9 mouse cellular contexts compared by ENCODE assay signal in the genomic region with DNA sequence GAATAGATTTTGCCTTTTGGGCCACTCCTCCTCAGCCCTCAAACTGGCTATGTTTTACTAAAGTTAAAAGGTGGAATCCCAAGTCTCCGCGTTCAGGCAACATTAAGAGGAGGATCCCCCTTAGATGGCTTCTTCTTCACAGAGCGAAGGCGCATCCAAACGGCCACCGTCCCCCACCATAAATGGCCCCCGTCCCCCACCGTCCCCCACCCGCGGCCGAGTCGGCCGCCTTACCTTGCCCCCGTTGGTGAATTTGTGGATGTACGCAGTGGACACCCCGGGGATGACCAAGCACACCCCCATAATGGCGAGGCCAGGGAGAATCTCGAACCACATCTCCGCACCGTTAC. TPM values are rescaled to one million over a fixed set of nuclear protein-coding genes. Genes with fewer than 3 reads are reported as not detected.
DNase-seq lines count a peak whose midpoint lies in the region; ATAC-seq and TF ChIP-seq lines count a peak whose summit lies in the region.
"Had no signal": no experiment of that assay in that cellular context is flagged by ENCODE, and none has a peak within 500 bp of the region (broad histone marks: within the 10 kb centered on the region; RNA-seq: fewer than 3 reads in every experiment).

No protein-coding gene starts in this region.

- no peak for DNase-seq in thymus, adult 2 months
- no peak for DNase-seq in thymus, postnatal 4 days
- no peak for DNase-seq in limb, embryonic 14.5 days (ENCODE audit: low spot score)
- DNase-seq in stomach, postnatal 0 days (ENCODE audit: low spot score): no peak
- DNase-seq in MN1 (ENCODE audit: low spot score): no peak
- DNase-seq in frontal cortex, postnatal 14 days (ENCODE audit: low spot score in 2 of 2): no peak

- H3K4me2 ChIP-seq in limb, embryonic 14.5 days (replicated peaks; ENCODE audit: low read depth, low read length, severe bottlenecking): peak overlapping the region; percentile 51
- H3K4me2 ChIP-seq in stomach, postnatal 0 days (replicated peaks; ENCODE audit: low read depth): peak overlapping the region; percentile 58

- WGBS in thymus, adult 2 months: 5% methylated on average over 20 of the region's 20 CpGs
- 35% methylated on average over 17 of the region's 20 CpGs for WGBS in limb, embryonic 14.5 days
- 16% methylated on average over 20 of the region's 20 CpGs for WGBS in stomach, postnatal 0 days

- peaks cover 12% of the 10 kb centered on the region for H3K9me3 ChIP-seq in erythroblast, embryonic 14.5 days (ENCODE audit: control insufficient read depth, low read length)
- H3K9me3 ChIP-seq in limb, embryonic 14.5 days (ENCODE audit: control insufficient read depth, low read length): no peaks in the 10 kb centered on the region
- H3K9me3 ChIP-seq in stomach, postnatal 0 days (ENCODE audit: control insufficient read depth, low read length): no peaks in the 10 kb centered on the region

- TF ChIP-seq POLR2A in thymus, adult 2 months (IDR thresholded peaks at IDR 0.05; ENCODE audit: control insufficient read depth, extremely low read depth, insufficient read depth, low read length, poor library complexity): no peak
- TF ChIP-seq POLR2A in limb, embryonic 14.5 days (IDR thresholded peaks at IDR 0.05; ENCODE audit: borderline replicate concordance, extremely low read depth, insufficient read depth, insufficient read length): no peak

- TF ChIP-seq CTCF in thymus, adult 2 months (IDR thresholded peaks at IDR 0.05; ENCODE audit: borderline replicate concordance, control insufficient read depth, extremely low read depth, insufficient read depth, low read length, poor library complexity): no peak
- no peak for TF ChIP-seq CTCF in stomach, postnatal 0 days (IDR thresholded peaks at IDR 0.05; ENCODE audit: low read depth)

- H3K4me1 ChIP-seq in erythroblast, embryonic 14.5 days (ENCODE audit: control insufficient read depth): peaks cover 14% of the 10 kb centered on the region
- peaks cover 5% of the 10 kb centered on the region for H3K4me1 ChIP-seq in thymus, adult 2 months (replicated peaks; ENCODE audit: control insufficient read depth, insufficient read depth, low read length)
- no peaks in the 10 kb centered on the region for H3K4me1 ChIP-seq in limb, embryonic 14.5 days (ENCODE audit: control insufficient read depth, insufficient read depth, low read length)
- H3K4me1 ChIP-seq in stomach, postnatal 0 days (replicated peaks; ENCODE audit: control insufficient read depth, insufficient read depth): no peaks in the 10 kb centered on the region

- no peak overlapping the region for H3K27ac ChIP-seq in thymus, adult 2 months (ENCODE audit: control insufficient read depth, insufficient read depth, low read length)
- no peak overlapping the region for H3K27ac ChIP-seq in limb, embryonic 14.5 days (replicated peaks; ENCODE audit: low read depth, low read length)
- no peak overlapping the region for H3K27ac ChIP-seq in stomach, postnatal 0 days (replicated peaks)

- no peak for ATAC-seq in erythroblast, adult 5-6 weeks (replicated peaks; ENCODE audit: low FRiP score, poor library complexity, severe bottlenecking)
- ATAC-seq in limb, embryonic 14.5 days (ENCODE audit: low FRiP score, low read depth): peak; percentile 38; the same call in 1 of the 2 replicates
- ATAC-seq in stomach, postnatal 0 days (ENCODE audit: low FRiP score, low TSS enrichment): peak; percentile 54

- H3K27me3 ChIP-seq in erythroblast, embryonic 14.5 days (ENCODE audit: control insufficient read depth): no peaks in the 10 kb centered on the region; the same call in 1 of the 2 replicates
- no peaks in the 10 kb centered on the region for H3K27me3 ChIP-seq in thymus, adult 2 months (ENCODE audit: control insufficient read depth, insufficient read depth, low read length)
- H3K27me3 ChIP-seq in limb, embryonic 14.5 days (ENCODE audit: control insufficient read depth, insufficient read depth, low read length): no peaks in the 10 kb centered on the region
- no peaks in the 10 kb centered on the region for H3K27me3 ChIP-seq in stomach, postnatal 0 days (ENCODE audit: control insufficient read depth, insufficient read depth, low read length)

- peaks cover 3% of the 10 kb centered on the region; the same call in 1 of the 2 replicates for H3K36me3 ChIP-seq in erythroblast, embryonic 14.5 days (ENCODE audit: control insufficient read depth)
- no peaks in the 10 kb centered on the region for H3K36me3 ChIP-seq in thymus, adult 2 months (ENCODE audit: control insufficient read depth, insufficient read depth, low read length)
- H3K36me3 ChIP-seq in limb, embryonic 14.5 days (ENCODE audit: control insufficient read depth, insufficient read depth, low read length): no peaks in the 10 kb centered on the region; the same call in 1 of the 2 replicates
- H3K36me3 ChIP-seq in stomach, postnatal 0 days (ENCODE audit: control insufficient read depth, insufficient read depth, low read length): no peaks in the 10 kb centered on the region

- peak overlapping the region; percentile 83 for H3K4me3 ChIP-seq in erythroblast, embryonic 14.5 days (replicated peaks)
- H3K4me3 ChIP-seq in thymus, adult 2 months (ENCODE audit: control insufficient read depth, insufficient read depth, low read length): peak overlapping the region; percentile 99
- H3K4me3 ChIP-seq in limb, embryonic 14.5 days (replicated peaks; ENCODE audit: low read length): peak overlapping the region; percentile 50
- peak overlapping the region; percentile 53 for H3K4me3 ChIP-seq in stomach, postnatal 0 days (ENCODE audit: low read depth, low read length)

- H3K9ac ChIP-seq in limb, embryonic 14.5 days (ENCODE audit: low read depth, low read length, severe bottlenecking): peak overlapping the region; percentile 58
- H3K9ac ChIP-seq in stomach, postnatal 0 days (ENCODE audit: low read length): peak overlapping the region; percentile 52

- TF ChIP-seq EP300 in stomach, postnatal 0 days (optimal IDR thresholded peaks at IDR 0.05): no peak

RNA-seq across cellular contexts. Expression of a gene that starts 0.2 kb away (rescaled TPM):
- 24.9 and 26.0 TPM in 2 replicates for polyA plus RNA-seq in erythroblast, embryonic 14.5 days (2012)
- total RNA-seq in erythroblast, adult 5-6 weeks (2015; ENCODE audit: low replicate concordance): 46.7 and 47.0 TPM in 2 replicates
- total RNA-seq in erythroblast, adult 5-6 weeks (2017; ENCODE audit: low replicate concordance): 26.6 and 36.0 TPM in 2 replicates
- polyA plus RNA-seq in thymus, adult 2 months (2012; rRNA removed): 224 and 326 TPM in 2 replicates
- 271 and 282 TPM in 2 replicates for polyA plus RNA-seq in limb, embryonic 14.5 days (2012; rRNA removed)
- 430 and 487 TPM in 2 replicates for polyA plus RNA-seq in limb, embryonic 14.5 days (2014; fragmentation: Nextera tagmentation; extraction: Ambion mirVana)
- 567 and 585 TPM in 2 replicates for polyA plus RNA-seq in stomach, postnatal 0 days (2015; fragmentation: Nextera tagmentation; extraction: Ambion mirVana)

RNA-seq across cellular contexts. Expression of a gene that starts 0.3 kb away (rescaled TPM):
- 0.04 and 0.15 TPM in 2 replicates for polyA plus RNA-seq in erythroblast, embryonic 14.5 days (2012)
- total RNA-seq in erythroblast, adult 5-6 weeks (2015; ENCODE audit: low replicate concordance): 1.3 TPM in 1 of 2 replicates, not detected in the other
- 0.56 and 1.0 TPM in 2 replicates for total RNA-seq in erythroblast, adult 5-6 weeks (2017; ENCODE audit: low replicate concordance)
- polyA plus RNA-seq in thymus, adult 2 months (2012; rRNA removed): 3.9 and 4.1 TPM in 2 replicates
- 7.0 and 7.7 TPM in 2 replicates for polyA plus RNA-seq in limb, embryonic 14.5 days (2012; rRNA removed)
- 10.2 and 13.8 TPM in 2 replicates for polyA plus RNA-seq in limb, embryonic 14.5 days (2014; fragmentation: Nextera tagmentation; extraction: Ambion mirVana)
- 9.6 TPM in 2 replicates for polyA plus RNA-seq in stomach, postnatal 0 days (2015; fragmentation: Nextera tagmentation; extraction: Ambion mirVana)

RNA-seq across cellular contexts. Expression of a gene that starts 20.1 kb away (rescaled TPM):
- not detected in 2 replicates for polyA plus RNA-seq in erythroblast, embryonic 14.5 days (2012)
- total RNA-seq in erythroblast, adult 5-6 weeks (2015; ENCODE audit: low replicate concordance): not detected in 2 replicates
- 0.70 TPM in 1 of 2 replicates, not detected in the other for total RNA-seq in erythroblast, adult 5-6 weeks (2017; ENCODE audit: low replicate concordance)
- polyA plus RNA-seq in thymus, adult 2 months (2012; rRNA removed): not detected in 2 replicates
- polyA plus RNA-seq in limb, embryonic 14.5 days (2012; rRNA removed): 0.32 TPM in 1 of 2 replicates, not detected in the other
- not detected in 2 replicates for polyA plus RNA-seq in limb, embryonic 14.5 days (2014; fragmentation: Nextera tagmentation; extraction: Ambion mirVana)
- polyA plus RNA-seq in stomach, postnatal 0 days (2015; fragmentation: Nextera tagmentation; extraction: Ambion mirVana): not detected in 2 replicates
- polyA plus RNA-seq: gonadal fat pad, adult 2 months had no signal

RNA-seq across cellular contexts. Expression of a gene that starts 22.1 kb away (rescaled TPM):
- not detected in 2 replicates for polyA plus RNA-seq in erythroblast, embryonic 14.5 days (2012)
- total RNA-seq in erythroblast, adult 5-6 weeks (2015; ENCODE audit: low replicate concordance): not detected in 2 replicates
- not detected in 2 replicates for total RNA-seq in erythroblast, adult 5-6 weeks (2017; ENCODE audit: low replicate concordance)
- polyA plus RNA-seq in thymus, adult 2 months (2012; rRNA removed): 0.06 and 0.13 TPM in 2 replicates
- polyA plus RNA-seq in limb, embryonic 14.5 days (2012; rRNA removed): not detected in 2 replicates
- 0.11 TPM in 1 of 2 replicates, not detected in the other for polyA plus RNA-seq in limb, embryonic 14.5 days (2014; fragmentation: Nextera tagmentation; extraction: Ambion mirVana)
- 0.05 TPM in 1 of 2 replicates, not detected in the other for polyA plus RNA-seq in stomach, postnatal 0 days (2015; fragmentation: Nextera tagmentation; extraction: Ambion mirVana)

RNA-seq across cellular contexts. Expression of a gene that starts 31.3 kb away (rescaled TPM):
- not detected in 2 replicates for polyA plus RNA-seq in erythroblast, embryonic 14.5 days (2012)
- total RNA-seq in erythroblast, adult 5-6 weeks (2015; ENCODE audit: low replicate concordance): not detected in 2 replicates
- not detected in 2 replicates for total RNA-seq in erythroblast, adult 5-6 weeks (2017; ENCODE audit: low replicate concordance)
- not detected in 2 replicates for polyA plus RNA-seq in thymus, adult 2 months (2012; rRNA removed)
- not detected in 2 replicates for polyA plus RNA-seq in limb, embryonic 14.5 days (2012; rRNA removed)
- polyA plus RNA-seq in limb, embryonic 14.5 days (2014; fragmentation: Nextera tagmentation; extraction: Ambion mirVana): not detected in 2 replicates
- polyA plus RNA-seq in stomach, postnatal 0 days (2015; fragmentation: Nextera tagmentation; extraction: Ambion mirVana): not detected in 2 replicates
- polyA plus RNA-seq: gonadal fat pad, adult 2 months had no signal
